Mouse (Mus musculus) hindlimb bud, embryonic 11.5 days (tissue): ENCODE measurements around the gene Wdr60.

Source experiments
- DNase-seq: peaks from one replicate; pipeline ENCODE4 v3.0.0-alpha.2; 2012; ENCODE audit warnings: low read depth, low spot score; ENCODE audit errors: extremely low spot score

Gene Wdr60

GRCm38 (mm10) chr12:116183212-116183935, 79.4 kb downstream of the Wdr60 start:
- DNase-seq = no peak

GRCm38 (mm10) chr12:116182376-116182775, 80.4 kb downstream of the Wdr60 start:
- DNase-seq = no peak

GRCm38 (mm10) chr12:116181436-116182050, 81.3 kb downstream of the Wdr60 start:
- no peak for DNase-seq

- no peak for DNase-seq
Observed at GRCm38 (mm10) chr12:116176930-116177329, 85.9 kb downstream of the Wdr60 start.

- DNase-seq = no peak
Observed at GRCm38 (mm10) chr12:116169666-116170065, 93.2 kb downstream of the Wdr60 start.

- no peak for DNase-seq
Observed at GRCm38 (mm10) chr12:116165368-116165767, 97.5 kb downstream of the Wdr60 start.

- DNase-seq = no peak
Observed at GRCm38 (mm10) chr12:116159695-116160094, 103.1 kb downstream of the Wdr60 start.

- DNase-seq = no peak
Observed at GRCm38 (mm10) chr12:116159223-116159622, 103.6 kb downstream of the Wdr60 start.

GRCm38 (mm10) chr12:116156792-116157532, 105.9 kb downstream of the Wdr60 start:
- no peak for DNase-seq
